Mouse (Mus musculus): ENCODE data around the gene Zfp638. TPM values are rescaled to one million over a fixed set of nuclear protein-coding genes. Genes with fewer than 3 reads are reported as not detected.

The Zfp638 gene
- total and polyA plus RNA-seq, 2 experiments from 2014 or later = 31.9 to 40.4 TPM

- H3K27me3 ChIP-seq (ENCODE audit: control insufficient read depth, insufficient read depth, low read length) = no peaks in the 10 kb centered on the region
- H3K4me3 ChIP-seq (ENCODE audit: low read depth, low read length) = peak overlapping the region; percentile 69
- H3K9ac ChIP-seq (replicated peaks; ENCODE audit: low read depth, low read length) = peak overlapping the region; percentile 59
- DNase-seq (ENCODE audit: low spot score) (peak; percentile 87), ATAC-seq (ENCODE audit: insufficient read depth, low read depth) (peak; percentile 87)
- peak overlapping the region; percentile 90 for H3K27ac ChIP-seq (ENCODE audit: low read depth)
- peak; percentile 31; the same call in 1 of the 2 replicates for TF ChIP-seq EP300 (IDR thresholded peaks at IDR 0.05; ENCODE audit: low read depth)
- no peak for TF ChIP-seq CTCF (IDR thresholded peaks at IDR 0.05; ENCODE audit: low read depth)
- H3K9me3 ChIP-seq (replicated peaks; ENCODE audit: control insufficient read depth, low read length) = no peaks in the 10 kb centered on the region
- H3K4me1 ChIP-seq (ENCODE audit: control insufficient read depth, insufficient read depth) = 0 out of 2 replicates have a peak, but pooled peaks cover 5% of the 10 kb centered on the region
- H3K36me3 ChIP-seq (replicated peaks; ENCODE audit: control insufficient read depth, insufficient read depth, low read length) = no peaks in the 10 kb centered on the region
- H3K4me2 ChIP-seq (ENCODE audit: low read depth, low read length) = peak overlapping the region; percentile 79
- WGBS = under 1% methylated on average over 19 of the region's 19 CpGs
These were observed 983 bp downstream of the Zfp638 start for GRCm38 (mm10) chr6:83867598-83868585.

GRCm38 (mm10) chr6:83879815-83880214 lies 12.9 kb downstream of the Zfp638 start:
- WGBS = 4% methylated on average over 4 of the region's 4 CpGs
- Histone ChIP-seq H3K4me1 (ENCODE audit: control insufficient read depth, insufficient read depth) (no peaks in the 10 kb centered on the region), H3K9ac (replicated peaks; ENCODE audit: low read depth, low read length) (no peak overlapping the region), H3K9me3 (replicated peaks; ENCODE audit: control insufficient read depth, low read length) (no peaks in the 10 kb centered on the region), H3K36me3 (replicated peaks; ENCODE audit: control insufficient read depth, insufficient read depth, low read length) (no peaks in the 10 kb centered on the region), H3K27ac (ENCODE audit: low read depth) (no peak overlapping the region), H3K4me3 (ENCODE audit: low read depth, low read length) (no peak overlapping the region), H3K27me3 (ENCODE audit: control insufficient read depth, insufficient read depth, low read length) (no peaks in the 10 kb centered on the region), H3K4me2 (ENCODE audit: low read depth, low read length) (peak overlapping the region; percentile 8; the same call in 1 of the 2 replicates)
- ATAC-seq (ENCODE audit: insufficient read depth, low read depth) (no peak), DNase-seq (ENCODE audit: low spot score) (peak; percentile 70)
- TF ChIP-seq EP300 (IDR thresholded peaks at IDR 0.05; ENCODE audit: low read depth) (no peak), CTCF (IDR thresholded peaks at IDR 0.05; ENCODE audit: low read depth) (peak; percentile 59)

- Histone ChIP-seq H3K9me3 (replicated peaks; ENCODE audit: control insufficient read depth, low read length) (no peaks in the 10 kb centered on the region), H3K4me1 (ENCODE audit: control insufficient read depth, insufficient read depth) (no peaks in the 10 kb centered on the region), H3K27me3 (ENCODE audit: control insufficient read depth, insufficient read depth, low read length) (no peaks in the 10 kb centered on the region), H3K4me3 (ENCODE audit: low read depth, low read length) (no peak overlapping the region), H3K36me3 (replicated peaks; ENCODE audit: control insufficient read depth, insufficient read depth, low read length) (no peaks in the 10 kb centered on the region), H3K27ac (ENCODE audit: low read depth) (no peak overlapping the region), H3K9ac (replicated peaks; ENCODE audit: low read depth, low read length) (no peak overlapping the region), H3K4me2 (ENCODE audit: low read depth, low read length) (no peak overlapping the region)
- WGBS = 86% methylated on average over 3 of the region's 3 CpGs
- DNase-seq (ENCODE audit: low spot score) = no peak
- ATAC-seq (ENCODE audit: insufficient read depth, low read depth) = no peak
- no peak for TF ChIP-seq EP300 (IDR thresholded peaks at IDR 0.05; ENCODE audit: low read depth)
These were observed 19.9 kb downstream of the Zfp638 start for GRCm38 (mm10) chr6:83886789-83887188.

- Histone ChIP-seq H3K27me3 (ENCODE audit: control insufficient read depth, insufficient read depth, low read length) (no peaks in the 10 kb centered on the region), H3K4me3 (ENCODE audit: low read depth, low read length) (no peak overlapping the region), H3K4me1 (ENCODE audit: control insufficient read depth, insufficient read depth) (no peaks in the 10 kb centered on the region), H3K9me3 (replicated peaks; ENCODE audit: control insufficient read depth, low read length) (no peaks in the 10 kb centered on the region), H3K27ac (ENCODE audit: low read depth) (no peak overlapping the region), H3K4me2 (ENCODE audit: low read depth, low read length) (no peak overlapping the region), H3K36me3 (replicated peaks; ENCODE audit: control insufficient read depth, insufficient read depth, low read length) (no peaks in the 10 kb centered on the region), H3K9ac (replicated peaks; ENCODE audit: low read depth, low read length) (no peak overlapping the region)
- DNase-seq (ENCODE audit: low spot score) = no peak
- TF ChIP-seq EP300 (IDR thresholded peaks at IDR 0.05; ENCODE audit: low read depth) = no peak
- TF ChIP-seq CTCF (IDR thresholded peaks at IDR 0.05; ENCODE audit: low read depth) = no peak
- 67% methylated on average over 1 of the region's 1 CpGs for WGBS
- ATAC-seq (ENCODE audit: insufficient read depth, low read depth) = no peak
These were observed 21.9 kb downstream of the Zfp638 start for GRCm38 (mm10) chr6:83888802-83889201.

GRCm38 (mm10) chr6:83890281-83891015 lies 23.5 kb downstream of the Zfp638 start:
- TF ChIP-seq CTCF (IDR thresholded peaks at IDR 0.05; ENCODE audit: low read depth) (no peak), EP300 (IDR thresholded peaks at IDR 0.05; ENCODE audit: low read depth) (no peak)

More at GRCm38 (mm10) chr6:83890281-83891015, 23.5 kb downstream of the Zfp638 start:
- WGBS = 53% methylated on average over 2 of the region's 2 CpGs
- H3K27me3 ChIP-seq (ENCODE audit: control insufficient read depth, insufficient read depth, low read length) = no peaks in the 10 kb centered on the region
- H3K4me2 ChIP-seq (ENCODE audit: low read depth, low read length) = no peak overlapping the region
- no peak for ATAC-seq (ENCODE audit: insufficient read depth, low read depth)
- H3K27ac ChIP-seq (ENCODE audit: low read depth) = no peak overlapping the region
- H3K4me1 ChIP-seq (ENCODE audit: control insufficient read depth, insufficient read depth) = no peaks in the 10 kb centered on the region
- H3K4me3 ChIP-seq (ENCODE audit: low read depth, low read length) = no peak overlapping the region
- no peaks in the 10 kb centered on the region for H3K9me3 ChIP-seq (replicated peaks; ENCODE audit: control insufficient read depth, low read length)
- no peaks in the 10 kb centered on the region for H3K36me3 ChIP-seq (replicated peaks; ENCODE audit: control insufficient read depth, insufficient read depth, low read length)
- DNase-seq (ENCODE audit: low spot score) = no peak
- no peak overlapping the region for H3K9ac ChIP-seq (replicated peaks; ENCODE audit: low read depth, low read length)
